Mouse (Mus musculus): Measurements from ENCODE around the gene Morn1.
A peak's percentile ranks its signal among the peaks of the same experiment; 100 is the strongest.

Gene Morn1

DNA sequence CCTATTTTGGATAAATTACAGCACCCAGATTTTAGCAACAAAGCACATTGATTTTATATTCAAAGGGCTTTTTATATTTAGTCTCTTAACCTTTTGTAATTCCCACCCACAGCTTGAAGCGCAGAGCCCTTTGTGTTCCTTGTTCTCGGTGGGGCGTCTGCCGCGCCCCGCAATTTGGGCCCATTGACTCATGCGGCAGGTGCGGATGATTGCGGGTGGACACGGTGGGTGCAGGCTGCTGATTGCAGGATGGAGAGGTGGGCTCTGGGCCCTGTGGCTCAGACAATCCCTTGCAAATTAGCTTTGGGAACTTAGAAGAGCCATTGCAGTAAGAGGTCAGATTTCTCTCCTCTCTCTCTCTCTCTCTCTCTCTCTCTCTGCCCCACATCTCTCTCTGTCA, 31.9 kb downstream of the Morn1 start:
- no peak for DNase-seq (ENCODE audit: low spot score in 2 of 2)

GRCm38 (mm10) chr4:155120038-155120437, 33.7 kb downstream of the Morn1 start:
- no peak for DNase-seq (ENCODE audit: low spot score in 2 of 2)

DNA sequence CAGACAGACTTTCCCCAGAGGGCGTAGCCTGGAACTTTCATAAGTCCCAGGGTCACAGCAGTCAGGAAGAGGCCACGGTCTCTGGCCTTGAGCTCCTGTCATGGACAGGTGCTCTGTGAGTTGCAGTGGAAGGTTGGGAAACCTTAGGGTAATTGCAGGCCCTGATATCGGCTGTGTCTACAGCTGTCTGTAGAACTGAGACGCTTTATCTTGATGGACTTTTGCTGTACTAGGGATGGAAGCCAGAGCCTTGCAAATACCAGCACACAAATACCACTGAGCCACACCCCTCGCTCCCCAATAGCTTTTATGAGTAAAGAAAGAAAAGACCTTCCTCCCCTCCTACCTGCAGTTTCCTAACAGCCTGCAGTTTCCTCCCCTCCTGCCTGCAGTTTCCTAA, 34.2 kb downstream of the Morn1 start:
- DNase-seq (ENCODE audit: low spot score in 2 of 2): no peak

- DNase-seq (ENCODE audit: low spot score in 2 of 2): no peak
Observed at GRCm38 (mm10) chr4:155121222-155121621, 34.8 kb downstream of the Morn1 start.

DNA sequence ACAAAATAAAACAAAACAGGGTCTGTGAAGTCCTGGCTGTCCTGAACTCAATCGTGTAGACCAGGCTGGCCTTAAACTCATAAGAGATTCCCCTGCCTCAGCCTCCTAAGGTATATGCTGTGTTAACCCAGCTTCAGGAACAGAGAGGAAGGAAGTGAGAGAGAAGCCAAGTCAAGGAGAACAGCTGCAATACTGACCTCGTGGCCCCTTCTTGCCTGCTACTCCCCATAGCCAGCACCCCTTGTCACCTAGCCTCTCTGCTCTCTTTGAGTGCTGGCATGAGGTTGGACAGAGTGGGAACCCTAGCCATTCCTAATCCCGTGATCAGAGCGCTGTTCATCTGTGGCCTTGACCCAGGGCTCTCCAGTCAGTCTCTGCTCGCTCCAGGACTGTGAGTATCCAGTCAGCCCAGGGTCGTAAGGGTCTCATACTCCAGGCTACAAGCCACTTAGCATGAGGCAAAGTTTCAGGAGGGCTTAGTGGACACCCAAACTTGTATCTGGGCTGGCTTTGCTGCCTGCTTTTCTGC, 35.6 kb downstream of the Morn1 start:
- no peak for DNase-seq (ENCODE audit: low spot score in 2 of 2)

DNA sequence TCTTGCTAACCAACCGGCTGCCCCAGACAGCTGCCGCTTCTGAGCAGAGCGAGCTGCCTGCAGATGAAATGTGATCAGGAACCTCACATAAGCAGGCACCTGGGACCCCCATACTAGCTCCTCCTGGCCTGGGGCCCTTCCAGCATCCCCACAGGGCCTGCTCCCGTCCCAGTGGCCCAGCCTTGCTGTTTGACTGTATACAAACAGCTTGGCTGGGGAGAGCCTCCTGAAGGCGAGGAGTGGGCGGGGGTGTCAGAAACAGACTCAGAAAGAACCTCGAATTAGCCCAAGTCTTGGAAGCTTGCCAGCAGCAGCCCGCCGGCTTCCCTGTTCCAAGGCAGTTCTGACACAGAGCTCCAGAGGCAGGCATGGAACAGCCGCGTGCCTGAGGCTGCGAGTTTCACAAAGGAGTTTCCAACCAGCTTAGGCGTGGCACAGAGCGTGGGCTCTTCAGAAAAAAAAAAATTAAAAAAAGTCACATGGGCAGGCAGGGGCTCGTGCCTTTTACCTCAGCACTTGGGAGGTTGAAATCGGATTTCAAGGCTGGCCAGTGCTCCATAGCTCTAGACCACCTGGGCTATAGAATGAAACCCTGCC, 36.2 kb downstream of the Morn1 start:
- DNase-seq (ENCODE audit: low spot score in 2 of 2): no peak

- DNase-seq (ENCODE audit: low spot score in 2 of 2): no peak
Observed at GRCm38 (mm10) chr4:155123868-155124534, 37.6 kb downstream of the Morn1 start.

- DNase-seq (ENCODE audit: low spot score in 2 of 2): no peak
Observed at GRCm38 (mm10) chr4:155125310-155125709, 38.9 kb downstream of the Morn1 start.

- no peak for DNase-seq (ENCODE audit: low spot score in 2 of 2)
Observed at GRCm38 (mm10) chr4:155126194-155126593, 39.8 kb downstream of the Morn1 start.

DNA sequence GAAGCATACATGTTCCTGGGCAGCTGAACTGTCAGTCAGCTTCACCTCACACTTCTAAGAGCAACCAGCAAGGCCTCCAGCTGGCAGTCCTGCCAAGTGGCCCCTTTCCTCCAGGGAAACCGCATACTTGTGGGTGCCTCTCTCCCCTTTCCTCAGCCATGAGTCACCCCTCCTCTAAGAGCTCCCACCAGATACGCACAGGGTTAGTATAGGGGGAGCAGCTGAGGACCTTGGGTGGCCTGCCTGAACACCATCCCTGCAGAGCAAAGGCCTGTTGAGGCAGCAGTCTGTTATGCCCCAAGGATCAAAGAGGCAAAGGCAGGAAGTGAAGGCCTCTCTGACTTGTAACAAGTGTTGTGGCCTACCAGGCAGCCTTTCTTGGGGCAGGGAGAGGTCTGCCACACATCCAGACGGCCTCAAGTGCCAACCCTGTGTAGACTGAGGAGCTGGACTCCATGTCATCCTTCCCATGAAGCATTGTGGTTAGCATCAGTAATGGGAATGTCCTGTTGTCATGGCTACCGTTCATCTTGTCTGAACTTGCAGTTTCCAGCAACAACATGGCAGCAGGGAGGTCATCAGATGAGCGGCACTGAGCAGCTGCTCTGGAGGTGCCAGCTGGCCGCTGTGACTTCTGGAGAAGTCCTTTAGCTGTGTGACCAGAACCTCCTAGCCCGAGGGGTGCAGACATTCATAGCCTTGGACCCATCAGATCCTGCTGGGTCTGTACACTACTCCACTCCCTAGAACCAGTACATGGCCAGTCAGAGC, 40.4 kb downstream of the Morn1 start:
- no peak for DNase-seq (ENCODE audit: low spot score in 2 of 2)

- no peak for DNase-seq (ENCODE audit: low spot score in 2 of 2)
Observed at GRCm38 (mm10) chr4:155128411-155128810, 42.0 kb downstream of the Morn1 start.

- peak in 1 of 2 experiments; percentile 31 for DNase-seq (ENCODE audit: low spot score in 2 of 2)
Observed at GRCm38 (mm10) chr4:155129132-155129917, 42.9 kb downstream of the Morn1 start.

GRCm38 (mm10) chr4:155129996-155130395, 43.6 kb downstream of the Morn1 start:
- DNase-seq (ENCODE audit: low spot score in 2 of 2): no peak

DNA sequence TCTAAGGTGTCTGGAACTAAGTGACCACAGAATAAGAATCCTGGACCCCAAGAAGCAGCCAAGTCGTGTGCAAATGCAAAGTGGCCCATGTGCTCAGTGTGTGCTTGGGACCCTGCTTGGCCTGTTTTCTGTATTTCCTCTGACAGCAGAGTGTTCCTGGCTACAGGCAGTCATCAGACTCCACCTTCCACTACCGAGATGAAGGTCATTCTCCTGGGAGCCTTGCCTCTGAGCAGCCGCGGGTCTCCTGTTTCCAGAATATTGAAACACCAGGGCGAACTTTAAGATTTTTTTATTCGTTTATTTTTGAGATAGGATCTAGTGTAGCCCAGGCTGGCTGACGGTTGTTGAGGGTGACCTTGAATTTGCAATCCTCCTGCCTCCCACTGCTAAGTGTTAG, 44.2 kb downstream of the Morn1 start:
- no peak for DNase-seq (ENCODE audit: low spot score in 2 of 2)

DNA sequence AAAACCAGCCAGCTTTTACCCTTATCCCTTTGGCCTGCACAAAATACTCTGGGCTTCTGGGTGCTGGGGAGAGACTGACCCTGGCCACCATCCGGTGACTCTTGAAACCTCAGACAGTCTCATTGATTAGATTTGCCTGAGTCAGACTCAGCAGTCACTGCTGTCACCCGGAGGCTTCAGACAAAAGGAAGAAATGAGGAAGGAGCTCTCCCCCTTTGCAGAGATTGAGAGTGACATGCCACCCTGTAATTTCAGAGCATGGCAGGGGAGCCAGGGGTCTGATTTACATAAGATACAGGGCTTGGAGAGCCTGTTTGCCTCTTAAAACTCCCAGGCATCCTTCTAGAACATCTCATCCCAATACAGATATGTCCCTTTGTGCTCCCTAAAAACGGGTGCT, 46.8 kb downstream of the Morn1 start:
- no peak for DNase-seq (ENCODE audit: low spot score in 2 of 2)

- no peak for DNase-seq (ENCODE audit: low spot score in 2 of 2)
Observed at GRCm38 (mm10) chr4:155133658-155134417, 47.5 kb downstream of the Morn1 start.

DNA sequence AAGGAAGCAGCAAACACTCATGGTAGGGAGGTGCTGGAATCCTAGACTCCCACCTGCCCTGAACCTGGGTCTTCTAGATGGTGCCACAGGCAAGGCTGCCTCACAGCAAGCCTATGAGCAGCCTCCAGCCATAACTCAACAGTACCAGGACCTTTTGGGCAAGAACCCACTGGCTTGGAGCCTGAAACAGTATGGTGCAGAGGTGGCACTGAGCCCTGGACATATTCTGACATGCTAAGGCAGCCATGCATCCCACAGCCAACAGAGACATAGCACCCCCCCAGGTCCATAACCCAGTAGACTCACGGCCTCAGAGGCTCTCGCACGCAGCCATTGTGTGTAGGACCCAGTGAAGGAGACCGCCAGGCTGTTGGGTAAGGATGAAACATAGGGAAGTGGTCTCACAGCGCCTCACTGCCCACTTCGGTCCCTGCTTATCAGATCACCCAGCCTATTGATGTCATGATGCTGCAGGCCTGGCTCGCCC, 48.4 kb downstream of the Morn1 start:
- no peak for DNase-seq (ENCODE audit: low spot score in 2 of 2)

DNA sequence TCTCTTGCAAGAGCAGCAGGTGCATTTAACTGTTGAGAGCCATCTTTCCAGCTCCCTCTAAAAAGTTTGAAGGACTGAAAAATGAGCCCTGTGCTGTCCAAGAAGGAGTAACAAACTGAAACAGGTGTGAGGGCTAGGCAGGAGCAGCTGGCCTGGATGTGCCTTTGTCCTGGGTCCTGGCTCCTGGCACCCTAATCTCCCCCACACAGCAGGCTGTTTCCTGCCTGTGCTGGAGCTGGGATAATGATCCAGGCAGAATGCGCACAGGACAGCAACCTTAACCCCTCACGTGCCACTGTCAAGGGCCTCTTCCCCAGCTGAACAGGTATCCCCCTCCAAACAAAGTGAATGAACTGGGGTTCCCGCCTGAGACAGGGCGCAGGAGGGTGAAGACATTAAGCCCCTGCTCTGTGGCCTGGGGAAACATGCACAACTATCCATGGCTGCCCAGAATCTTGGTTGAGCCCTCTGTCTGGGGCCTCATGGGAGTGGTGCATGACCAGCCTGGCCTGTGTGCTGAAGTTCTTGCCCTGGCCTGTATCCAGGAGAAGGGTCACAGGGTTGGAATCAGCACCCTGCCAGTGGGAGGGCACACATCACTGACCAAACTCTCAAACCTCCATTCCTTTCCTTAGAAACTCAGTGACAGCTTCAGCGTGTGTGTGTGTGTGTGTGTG, 49.7 kb downstream of the Morn1 start:
- DNase-seq (ENCODE audit: low spot score in 2 of 2): no peak

- no peak for DNase-seq (ENCODE audit: low spot score in 2 of 2)
Observed at GRCm38 (mm10) chr4:155137891-155138290, 51.5 kb downstream of the Morn1 start.

DNA sequence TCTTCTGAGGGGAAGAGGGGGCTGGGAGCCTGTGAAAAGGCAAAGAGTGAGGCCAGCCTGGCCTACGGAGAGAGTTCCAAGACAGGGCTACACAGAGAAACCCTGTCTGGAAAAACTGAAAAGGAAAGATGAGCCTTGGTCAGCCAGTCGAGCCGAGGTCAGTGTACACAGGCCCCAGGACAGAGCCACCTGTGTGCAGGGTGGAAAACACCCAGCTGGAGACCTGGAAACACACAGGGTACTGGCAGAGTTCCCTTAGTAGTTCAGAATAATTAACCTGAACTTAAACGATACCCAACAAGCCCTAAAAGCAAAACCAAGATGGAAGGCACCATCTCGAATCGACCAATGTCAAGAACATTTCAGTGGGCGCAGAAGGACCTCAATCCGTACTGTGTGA, 52.1 kb downstream of the Morn1 start:
- DNase-seq (ENCODE audit: low spot score in 2 of 2): no peak

Measured in spleen, postnatal 14 days (tissue).